Mouse (Mus musculus) lung, embryonic 16.5 days (tissue): ENCODE measurements around the gene Zfp69. TPM values are rescaled to one million over a fixed set of nuclear protein-coding genes. Genes with fewer than 3 reads are reported as not detected.
A peak's percentile ranks its signal among the peaks of the same experiment; 100 is the strongest.

Source experiments
- ATAC-seq: fragments of 200-750 bp; cut with Nextera tagmentation; 2 replicates; pipeline ENCODE4 v1.8.0; 2017; ENCODE audit warnings: low read depth, mild to moderate bottlenecking, moderate library complexity
- H3K27ac ChIP-seq: fragments of 300-500 bp; sonication (generic); 2 replicates; pipeline ENCODE4 v1.5.1; 2014; ENCODE audit warnings: mild to moderate bottlenecking, control low read depth, low read length
- H3K27me3 ChIP-seq: fragments of 300-500 bp; sonication (generic); 2 replicates; pipeline ENCODE4 v1.6.1; 2014; ENCODE audit warnings: low read depth, low read length, mixed read lengths; ENCODE audit not compliant: control insufficient read depth, insufficient read depth
- H3K36me3 ChIP-seq: fragments of 300-500 bp; sonication (generic); 2 replicates; pipeline ENCODE4 v1.6.1; 2014; ENCODE audit warnings: low read length; ENCODE audit not compliant: control insufficient read depth, insufficient read depth
- H3K4me1 ChIP-seq: fragments of 300-500 bp; sonication (generic); replicated peaks from 2 replicates; pipeline ENCODE4 v1.6.1; 2014; ENCODE audit warnings: low read length, mixed read lengths; ENCODE audit not compliant: control insufficient read depth, insufficient read depth
- H3K4me2 ChIP-seq: fragments of 300-500 bp; sonication (generic); 2 replicates; pipeline ENCODE4 v1.6.1; 2014; ENCODE audit warnings: low read depth, low read length, control low read depth
- H3K4me3 ChIP-seq: fragments of 300-500 bp; sonication (generic); 2 replicates; pipeline ENCODE4 v1.5.1; 2014; ENCODE audit warnings: mild to moderate bottlenecking, low read length, control low read depth
- H3K9ac ChIP-seq: fragments of 300-500 bp; sonication (generic); 2 replicates; pipeline ENCODE4 v1.6.1; 2014; ENCODE audit warnings: low read length, control low read depth
- H3K9me3 ChIP-seq: fragments of 300-500 bp; sonication (generic); 2 replicates; pipeline ENCODE4 v1.6.1; 2016; ENCODE audit warnings: low read length; ENCODE audit not compliant: control insufficient read depth
- WGBS: fragments of 180-500 bp; shearing (Covaris S2); extraction: QIAGEN DNeasy Blood & Tissue Kit; methylation state at CpG from one replicate; pipeline ENCODE4 v1.1.7; 2014; 5-methylcytosine and 5-hydroxymethylcytosine counted together
- polyA plus RNA-seq: library from polyadenylated mRNA; unstranded; fragments of >200 nt; fragmentation: Nextera tagmentation; extraction: Ambion mirVana; gene quantifications from 2 replicates; pipeline ENCODE4 v1.2.1, GENCODE M21; 2015

Gene Zfp69
- polyA plus RNA-seq, 1 experiment from 2014 or later = 6.8 TPM

GRCm38 (mm10) chr4:120974711-120975427, 23.4 kb upstream of the Zfp69 start:
- no peak for ATAC-seq
- H3K27me3 ChIP-seq = no peaks in the 10 kb centered on the region
- no peaks in the 10 kb centered on the region for H3K9me3 ChIP-seq
- WGBS = 74% methylated on average over 11 of the region's 11 CpGs
- no peak overlapping the region for H3K4me2 ChIP-seq
- no peak overlapping the region for H3K9ac ChIP-seq
- peaks cover 11% of the 10 kb centered on the region for H3K36me3 ChIP-seq
- no peak overlapping the region for H3K4me3 ChIP-seq
- 0 out of 2 replicates have a peak overlapping the region, but pooled peaks have one; percentile 2 for H3K27ac ChIP-seq
- no peaks in the 10 kb centered on the region for H3K4me1 ChIP-seq

- Histone ChIP-seq H3K36me3 (peaks cover 11% of the 10 kb centered on the region), H3K9ac (no peak overlapping the region), H3K4me1 (no peaks in the 10 kb centered on the region), H3K27ac (no peak overlapping the region), H3K4me3 (no peak overlapping the region), H3K9me3 (no peaks in the 10 kb centered on the region), H3K27me3 (no peaks in the 10 kb centered on the region), H3K4me2 (no peak overlapping the region)
- 88% methylated on average over 8 of the region's 8 CpGs for WGBS
- no peak for ATAC-seq
Measured at GRCm38 (mm10) chr4:120971842-120972241, 20.3 kb upstream of the Zfp69 start.

GRCm38 (mm10) chr4:120969382-120970146, 18.1 kb upstream of the Zfp69 start:
- H3K36me3 ChIP-seq = peaks cover 11% of the 10 kb centered on the region
- H3K4me3 ChIP-seq = no peak overlapping the region
- H3K9ac ChIP-seq = no peak overlapping the region
- no peak for ATAC-seq
- H3K4me2 ChIP-seq = no peak overlapping the region
- WGBS = 73% methylated on average over 5 of the region's 5 CpGs
- no peaks in the 10 kb centered on the region for H3K27me3 ChIP-seq
- no peaks in the 10 kb centered on the region for H3K9me3 ChIP-seq
- H3K4me1 ChIP-seq = no peaks in the 10 kb centered on the region
- H3K27ac ChIP-seq = no peak overlapping the region

GRCm38 (mm10) chr4:120968486-120968885, 17.0 kb upstream of the Zfp69 start:
- Histone ChIP-seq H3K9ac (no peak overlapping the region), H3K4me3 (no peak overlapping the region), H3K4me2 (no peak overlapping the region), H3K27me3 (no peaks in the 10 kb centered on the region), H3K9me3 (no peaks in the 10 kb centered on the region), H3K4me1 (no peaks in the 10 kb centered on the region), H3K36me3 (peaks cover 8% of the 10 kb centered on the region; the same call in 1 of the 2 replicates), H3K27ac (no peak overlapping the region)
- ATAC-seq = no peak
- WGBS = 75% methylated on average over 9 of the region's 9 CpGs

GRCm38 (mm10) chr4:120955586-120955985, 4.1 kb upstream of the Zfp69 start:
- Histone ChIP-seq H3K9me3 (no peaks in the 10 kb centered on the region), H3K4me1 (0 out of 2 replicates have a peak, but pooled peaks cover 7% of the 10 kb centered on the region), H3K4me3 (no peak overlapping the region), H3K36me3 (no peaks in the 10 kb centered on the region), H3K27ac (no peak overlapping the region), H3K27me3 (no peaks in the 10 kb centered on the region), H3K9ac (no peak overlapping the region), H3K4me2 (no peak overlapping the region)
- ATAC-seq = no peak
- WGBS = 84% methylated on average over 1 of the region's 1 CpGs

GRCm38 (mm10) chr4:120953667-120954066, 2.2 kb upstream of the Zfp69 start:
- no peaks in the 10 kb centered on the region for H3K27me3 ChIP-seq
- WGBS = 85% methylated on average over 1 of the region's 1 CpGs
- ATAC-seq = no peak

GRCm38 (mm10) chr4:120953038-120953437, 1.5 kb upstream of the Zfp69 start:
- H3K4me1 ChIP-seq = peaks cover 11% of the 10 kb centered on the region; the same call in 1 of the 2 replicates
- WGBS = 61% methylated on average over 4 of the region's 4 CpGs
- ATAC-seq = no peak
- H3K27me3 ChIP-seq = no peaks in the 10 kb centered on the region
- no peaks in the 10 kb centered on the region for H3K36me3 ChIP-seq
- no peak overlapping the region for H3K4me2 ChIP-seq
- H3K27ac ChIP-seq = no peak overlapping the region
- H3K4me3 ChIP-seq = no peak overlapping the region
- no peak overlapping the region for H3K9ac ChIP-seq
- no peaks in the 10 kb centered on the region for H3K9me3 ChIP-seq

More at GRCm38 (mm10) chr4:120953667-120954066, 2.2 kb upstream of the Zfp69 start:
- peaks cover 11% of the 10 kb centered on the region; the same call in 1 of the 2 replicates for H3K4me1 ChIP-seq
- no peak overlapping the region for H3K4me2 ChIP-seq
- H3K36me3 ChIP-seq = no peaks in the 10 kb centered on the region
- no peak overlapping the region for H3K4me3 ChIP-seq
- H3K27ac ChIP-seq = no peak overlapping the region
- H3K9ac ChIP-seq = no peak overlapping the region
- H3K9me3 ChIP-seq = no peaks in the 10 kb centered on the region

GRCm38 (mm10) chr4:120952163-120952562, 664 bp upstream of the Zfp69 start:
- no peaks in the 10 kb centered on the region for H3K27me3 ChIP-seq
- no peak for ATAC-seq

GRCm38 (mm10) chr4:120950763-120951427, 604 bp downstream of the Zfp69 start:
- peaks cover 5% of the 10 kb centered on the region; the same call in 1 of the 2 replicates for H3K36me3 ChIP-seq
- no peaks in the 10 kb centered on the region for H3K9me3 ChIP-seq
- H3K4me3 ChIP-seq = peak overlapping the region; percentile 74
- peak overlapping the region; percentile 84 for H3K9ac ChIP-seq
- peak overlapping the region; percentile 91 for H3K4me2 ChIP-seq
- ATAC-seq = 0 out of 2 replicates have a peak, but pooled peaks have one; percentile 7
- H3K4me1 ChIP-seq = peaks cover 11% of the 10 kb centered on the region; the same call in 1 of the 2 replicates
- no peaks in the 10 kb centered on the region for H3K27me3 ChIP-seq
- peak overlapping the region; percentile 84 for H3K27ac ChIP-seq
- 3% methylated on average over 20 of the region's 20 CpGs for WGBS

More at GRCm38 (mm10) chr4:120952163-120952562, 664 bp upstream of the Zfp69 start:
- 28% methylated on average over 6 of the region's 6 CpGs for WGBS
- peak overlapping the region; percentile 91 for H3K4me2 ChIP-seq
- 0 out of 2 replicates have a peak, but pooled peaks cover under 1% of the 10 kb centered on the region for H3K36me3 ChIP-seq
- peak overlapping the region; percentile 84 for H3K9ac ChIP-seq
- peak overlapping the region; percentile 74 for H3K4me3 ChIP-seq
- H3K9me3 ChIP-seq = no peaks in the 10 kb centered on the region
- peak overlapping the region; percentile 84 for H3K27ac ChIP-seq
- peaks cover 11% of the 10 kb centered on the region; the same call in 1 of the 2 replicates for H3K4me1 ChIP-seq
